Mouse (Mus musculus) frontal cortex, postnatal 36 days (tissue): ENCODE data around the gene Celf2.

ENCODE experiments used
- DNase-seq, 2 experiments: peaks; one replicate each; pipeline ENCODE4 v3.0.0; 2022; ENCODE audit warnings: low spot score in 2 of 2

Celf2 gene

GRCm38 (mm10) chr2:6915386-6915785 is 594.0 kb downstream of the Celf2 start:
- peak in 1 of 2 experiments; percentile 19 for DNase-seq

- no peak for DNase-seq
Observed at GRCm38 (mm10) chr2:6913315-6913714, 596.0 kb downstream of the Celf2 start.

- peak; percentile 71 to 78 for DNase-seq
Observed at GRCm38 (mm10) chr2:6911932-6912331, 597.4 kb downstream of the Celf2 start.

GRCm38 (mm10) chr2:6909921-6910320 is 599.4 kb downstream of the Celf2 start:
- DNase-seq = no peak

GRCm38 (mm10) chr2:6904411-6904810 is 605.0 kb downstream of the Celf2 start:
- no peak for DNase-seq

GRCm38 (mm10) chr2:6903251-6903763 is 606.1 kb downstream of the Celf2 start:
- no peak for DNase-seq

GRCm38 (mm10) chr2:6896896-6897295 is 612.5 kb downstream of the Celf2 start:
- no peak for DNase-seq

GRCm38 (mm10) chr2:6893597-6893996 is 615.8 kb downstream of the Celf2 start:
- DNase-seq = no peak

GRCm38 (mm10) chr2:6893095-6893494 is 616.3 kb downstream of the Celf2 start:
- DNase-seq = no peak

GRCm38 (mm10) chr2:6884796-6885711 is 624.3 kb downstream of the Celf2 start:
- no peak for DNase-seq

- no peak for DNase-seq
Observed at GRCm38 (mm10) chr2:6883996-6884795, 625.2 kb downstream of the Celf2 start.

GRCm38 (mm10) chr2:6882236-6882885 is 627.0 kb downstream of the Celf2 start:
- DNase-seq = no peak

GRCm38 (mm10) chr2:6880941-6881575 is 628.3 kb downstream of the Celf2 start:
- no peak for DNase-seq

GRCm38 (mm10) chr2:6877094-6877493 is 632.3 kb downstream of the Celf2 start:
- no peak for DNase-seq

GRCm38 (mm10) chr2:6876547-6876946 is 632.8 kb downstream of the Celf2 start:
- DNase-seq = peak in 1 of 2 experiments; percentile 62

- DNase-seq = peak in 1 of 2 experiments; percentile 59
Observed at GRCm38 (mm10) chr2:6875071-6875611, 634.2 kb downstream of the Celf2 start.

- DNase-seq = no peak
Observed at GRCm38 (mm10) chr2:6874266-6874955, 635.0 kb downstream of the Celf2 start.

- DNase-seq = no peak
Observed at GRCm38 (mm10) chr2:6873711-6874110, 635.7 kb downstream of the Celf2 start.

- DNase-seq = no peak
Observed at GRCm38 (mm10) chr2:6872894-6873255, 636.5 kb downstream of the Celf2 start.

- DNase-seq = peak in 1 of 2 experiments; percentile 62
Observed at GRCm38 (mm10) chr2:6872131-6872893, 637.1 kb downstream of the Celf2 start.
